Mouse (Mus musculus): ENCODE data around the gene Spg20.

- TF ChIP-seq CTCF (IDR thresholded peaks at IDR 0.05; ENCODE audit: low read depth, low read length) (no peak), POLR2A (IDR thresholded peaks at IDR 0.05; ENCODE audit: extremely low read depth, insufficient read depth, low read length) (no peak)
These were observed 35.2 kb downstream of the Spg20 start for GRCm38 (mm10) chr3:55147156-55147555.
